ENCODE assay signal across 27 mouse cellular contexts in genomic region chr4:155070199-155070598, GRCm38 (mm10). TPM values are rescaled to one million over a fixed set of nuclear protein-coding genes. Genes with fewer than 3 reads are reported as not detected.
DNase-seq lines count a peak whose midpoint lies in the region; ATAC-seq and TF ChIP-seq lines count a peak whose summit lies in the region.
"Had no signal": no experiment of that assay in that cellular context is flagged by ENCODE, and none has a peak within 500 bp of the region (broad histone marks: within the 10 kb centered on the region; RNA-seq: fewer than 3 reads in every experiment).

No protein-coding gene starts in this region.

- peaks cover 47% of the 10 kb centered on the region for H3K4me1 ChIP-seq in cerebellum, adult 2 months (ENCODE audit: control insufficient read depth, insufficient read depth, low read length)
- H3K4me1 ChIP-seq in heart, embryonic 11.5 days (ENCODE audit: control insufficient read depth, insufficient read depth, low read length) = peaks cover 16% of the 10 kb centered on the region
- peaks cover 45% of the 10 kb centered on the region for H3K4me1 ChIP-seq in megakaryocyte, embryonic 14.5 days

- 79% methylated on average over 13 of the region's 13 CpGs for WGBS in cerebellum, adult 2 months
- WGBS in heart, embryonic 11.5 days (ENCODE audit: insufficient replicate concordance) = 93% methylated on average over 13 of the region's 13 CpGs

- no peaks in the 10 kb centered on the region for H3K9me3 ChIP-seq in heart, embryonic 11.5 days (replicated peaks; ENCODE audit: control insufficient read depth, low read length)
- no peaks in the 10 kb centered on the region for H3K9me3 ChIP-seq in megakaryocyte, embryonic 14.5 days
- H3K9me3 ChIP-seq: forebrain, embryonic 10.5 days; forebrain, embryonic 13.5 days; G1E; heart, embryonic 13.5 days had no signal

- DNase-seq in cerebellum, adult 2 months = no peak
- DNase-seq in cerebellum, postnatal 10 days = no peak
- peak; percentile 94 for DNase-seq in heart, adult 11 months
- DNase-seq: adrenal gland, postnatal 10 days; adrenal gland, postnatal 36 days; B cell, adult 2 months; cerebellum, adult 8-10 months; cerebellum, postnatal 14 days; gastrocnemius, postnatal 14 days; heart, postnatal 14 days; heart, postnatal 4 days had no signal

- H3K9ac ChIP-seq in heart, embryonic 11.5 days (ENCODE audit: low read depth, low read length) = no peak overlapping the region
- H3K9ac ChIP-seq: forebrain, embryonic 13.5 days; heart, embryonic 13.5 days; hindbrain, embryonic 14.5 days had no signal

- H3K36me3 ChIP-seq in heart, embryonic 11.5 days (ENCODE audit: control insufficient read depth, insufficient read depth, low read length) = peaks cover 49% of the 10 kb centered on the region
- H3K36me3 ChIP-seq in megakaryocyte, embryonic 14.5 days (replicated peaks; ENCODE audit: low read length) = peaks cover 73% of the 10 kb centered on the region

- no peak overlapping the region for H3K4me2 ChIP-seq in heart, embryonic 11.5 days
- H3K4me2 ChIP-seq: forebrain, embryonic 13.5 days; heart, embryonic 13.5 days; hindbrain, embryonic 14.5 days had no signal

- H3K4me3 ChIP-seq in cerebellum, adult 2 months (replicated peaks; ENCODE audit: insufficient read depth, low read depth, low read length) = no peak overlapping the region
- no peak overlapping the region for H3K4me3 ChIP-seq in heart, embryonic 11.5 days (ENCODE audit: low read depth, low read length)
- H3K4me3 ChIP-seq in megakaryocyte, embryonic 14.5 days (replicated peaks) = peak overlapping the region; percentile 5
- H3K4me3 ChIP-seq: forebrain, embryonic 10.5 days; forebrain, embryonic 13.5 days; heart, adult 2 months; heart, embryonic 13.5 days had no signal

- TF ChIP-seq POLR2A in cerebellum, adult 2 months (IDR thresholded peaks at IDR 0.05; ENCODE audit: borderline replicate concordance, insufficient read depth, low read length) = no peak

- peak overlapping the region; percentile 42; the same call in 1 of the 2 replicates for H3K27ac ChIP-seq in cerebellum, adult 2 months (ENCODE audit: insufficient read depth, low read length)
- no peak overlapping the region for H3K27ac ChIP-seq in heart, embryonic 11.5 days (ENCODE audit: low read depth, low read length)
- H3K27ac ChIP-seq: forebrain, embryonic 10.5 days; forebrain, embryonic 13.5 days; heart, adult 2 months; heart, embryonic 13.5 days; hindbrain, embryonic 14.5 days; hindbrain, postnatal 0 days had no signal

- H3K27me3 ChIP-seq in cerebellum, adult 2 months (ENCODE audit: control insufficient read depth, insufficient read depth, low read length) = no peaks in the 10 kb centered on the region
- no peaks in the 10 kb centered on the region for H3K27me3 ChIP-seq in heart, embryonic 11.5 days (ENCODE audit: control insufficient read depth, insufficient read depth, low read length)
- H3K27me3 ChIP-seq in megakaryocyte, embryonic 14.5 days (replicated peaks) = no peaks in the 10 kb centered on the region
- H3K27me3 ChIP-seq: CH12.LX; forebrain, embryonic 13.5 days; heart, embryonic 13.5 days; Patski had no signal

- ATAC-seq in heart, embryonic 11.5 days (replicated peaks; ENCODE audit: insufficient number of reproducible peaks, low FRiP score, low TSS enrichment) = no peak
- no peak for ATAC-seq in megakaryocyte, adult 5-6 weeks (ENCODE audit: poor library complexity, severe bottlenecking)
- ATAC-seq: forebrain, embryonic 13.5 days; forebrain, embryonic 16.5 days; hindbrain, postnatal 0 days; inflammation-experienced regulatory T-cells, adult 6 months; intestine, embryonic 16.5 days; Patski had no signal

- TF ChIP-seq CTCF in cerebellum, adult 2 months (IDR thresholded peaks at IDR 0.05; ENCODE audit: borderline replicate concordance, insufficient read depth, low read depth, low read length) = no peak

RNA-seq across cellular contexts. Expression of gene Pex10, which starts 3.4 kb away (rescaled TPM):
- polyA plus RNA-seq in cerebellum, adult 2 months (2012; rRNA removed) = 32.0 and 38.1 TPM in 2 replicates
- polyA plus RNA-seq in heart, embryonic 11.5 days (2014; fragmentation: Nextera tagmentation; extraction: Ambion mirVana) = 4.1 and 9.9 TPM in 2 replicates
- 1.4 and 4.3 TPM in 2 replicates for polyA plus RNA-seq in megakaryocyte, embryonic 14.5 days (2012; ENCODE audit: insufficient read depth, low replicate concordance)
- 3.7 and 4.3 TPM in 2 replicates for total RNA-seq in megakaryocyte, adult 5-6 weeks (2015)
- total RNA-seq in megakaryocyte, adult 5-6 weeks (2017) = 3.3 and 5.7 TPM in 2 replicates

RNA-seq across cellular contexts. Expression of gene Plch2, which starts 13.6 kb away (rescaled TPM):
- 149 and 180 TPM in 2 replicates for polyA plus RNA-seq in cerebellum, adult 2 months (2012; rRNA removed)
- polyA plus RNA-seq in heart, embryonic 11.5 days (2014; fragmentation: Nextera tagmentation; extraction: Ambion mirVana) = 0.13 and 0.30 TPM in 2 replicates
- 0.27 and 0.88 TPM in 2 replicates for polyA plus RNA-seq in megakaryocyte, embryonic 14.5 days (2012; ENCODE audit: insufficient read depth, low replicate concordance)
- total RNA-seq in megakaryocyte, adult 5-6 weeks (2015) = not detected in 2 replicates
- not detected in 2 replicates for total RNA-seq in megakaryocyte, adult 5-6 weeks (2017)
- total RNA-seq: common myeloid progenitor, adult 5-6 weeks; heart, adult 2 months; heart, postnatal 4 days had no signal
- polyA plus RNA-seq: inflammation-experienced regulatory T-cells, adult 6 months had no signal

RNA-seq across cellular contexts. Expression of gene Rer1, which starts 16.0 kb away (rescaled TPM):
- polyA plus RNA-seq in cerebellum, adult 2 months (2012; rRNA removed) = 102 and 104 TPM in 2 replicates
- 148 TPM in 2 replicates for polyA plus RNA-seq in heart, embryonic 11.5 days (2014; fragmentation: Nextera tagmentation; extraction: Ambion mirVana)
- 18.8 and 58.8 TPM in 2 replicates for polyA plus RNA-seq in megakaryocyte, embryonic 14.5 days (2012; ENCODE audit: insufficient read depth, low replicate concordance)
- 133 and 141 TPM in 2 replicates for total RNA-seq in megakaryocyte, adult 5-6 weeks (2015)
- 116 and 130 TPM in 2 replicates for total RNA-seq in megakaryocyte, adult 5-6 weeks (2017)

RNA-seq across cellular contexts. Expression of gene Morn1, which starts 16.2 kb away (rescaled TPM):
- polyA plus RNA-seq in cerebellum, adult 2 months (2012; rRNA removed) = 15.6 and 18.7 TPM in 2 replicates
- 2.5 and 2.9 TPM in 2 replicates for polyA plus RNA-seq in heart, embryonic 11.5 days (2014; fragmentation: Nextera tagmentation; extraction: Ambion mirVana)
- 4.3 and 6.3 TPM in 2 replicates for polyA plus RNA-seq in megakaryocyte, embryonic 14.5 days (2012; ENCODE audit: insufficient read depth, low replicate concordance)
- total RNA-seq in megakaryocyte, adult 5-6 weeks (2015) = 0.71 TPM in 1 of 2 replicates, not detected in the other
- total RNA-seq in megakaryocyte, adult 5-6 weeks (2017) = 0.95 and 1.1 TPM in 2 replicates

Comparison
In these comparisons a context has a peak if more than half of its experiments do, and no peak if none do; other contexts are left out.
1. RNA of gene Plch2, which starts 13.6 kb away (polyA plus RNA-seq): 149 to 180 TPM in cerebellum, adult 2 months; 0.13 to 0.30 TPM in heart, embryonic 11.5 days and 0.27 to 0.88 TPM in megakaryocyte, embryonic 14.5 days; every median in the first group is over 10 times any median in the second.